Mouse (Mus musculus): ENCODE measurements around the gene Gm4881.

Gene Gm4881

GRCm38 (mm10) chr7:24954450-24954849 lies 10.2 kb upstream of the Gm4881 start:
- DNase-seq (ENCODE audit: low spot score in 2 of 2) = no peak

DNA sequence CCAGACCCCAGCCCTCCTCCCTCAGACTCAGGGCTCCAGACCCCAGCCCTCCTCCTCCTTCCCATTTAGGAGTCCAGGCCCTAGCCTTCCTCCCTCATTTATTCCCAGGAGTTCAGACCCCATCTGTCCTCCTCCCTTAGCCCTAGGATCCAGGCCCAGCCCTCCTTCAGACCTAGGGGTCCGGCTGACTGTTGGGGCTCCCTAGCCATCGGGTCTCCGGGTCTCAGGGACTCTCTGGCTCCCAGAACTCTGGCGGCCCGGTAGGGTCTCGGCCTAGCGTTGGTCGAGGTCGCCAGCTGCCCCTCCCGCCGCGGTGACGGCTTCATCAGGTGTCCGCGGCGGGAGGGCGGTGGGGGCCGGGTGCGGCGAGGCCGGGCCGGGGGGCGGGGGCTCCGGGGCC lies 9.7 kb upstream of the Gm4881 start:
- DNase-seq (ENCODE audit: low spot score in 2 of 2) = no peak

DNA sequence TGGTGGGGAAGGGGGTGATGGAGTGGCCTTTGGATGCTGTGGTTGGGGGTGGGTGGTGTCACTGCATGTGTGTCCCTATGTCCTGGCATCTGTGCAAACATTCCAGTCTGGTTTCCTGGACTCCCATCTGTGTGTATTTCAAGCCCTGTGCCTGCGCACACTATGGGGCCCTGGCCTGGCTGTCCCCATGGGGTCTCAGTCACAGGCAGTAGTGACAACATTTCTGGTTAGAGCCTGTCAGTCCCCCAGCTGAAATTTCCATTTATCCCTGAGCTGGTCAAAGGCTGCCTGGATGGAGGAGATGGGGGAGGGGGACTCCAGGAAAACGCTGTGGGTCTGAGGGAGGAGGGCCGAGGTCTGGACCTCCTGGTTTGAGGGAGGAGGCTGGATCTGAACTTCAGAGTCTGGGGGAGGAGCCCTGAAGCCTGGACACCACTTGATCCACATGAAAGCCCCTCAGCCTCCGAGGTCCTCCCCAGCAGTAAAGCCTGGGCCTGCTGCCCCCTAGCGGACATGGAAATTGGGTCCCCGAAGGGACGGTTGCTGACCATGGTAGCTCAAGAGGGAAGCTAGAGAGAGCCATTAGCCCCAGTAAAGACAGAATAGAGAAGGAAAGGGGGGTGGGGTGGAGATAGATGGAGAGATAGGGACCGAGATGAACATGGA lies 5.8 kb upstream of the Gm4881 start:
- DNase-seq (ENCODE audit: low spot score in 2 of 2) = peak; percentile 35

DNA sequence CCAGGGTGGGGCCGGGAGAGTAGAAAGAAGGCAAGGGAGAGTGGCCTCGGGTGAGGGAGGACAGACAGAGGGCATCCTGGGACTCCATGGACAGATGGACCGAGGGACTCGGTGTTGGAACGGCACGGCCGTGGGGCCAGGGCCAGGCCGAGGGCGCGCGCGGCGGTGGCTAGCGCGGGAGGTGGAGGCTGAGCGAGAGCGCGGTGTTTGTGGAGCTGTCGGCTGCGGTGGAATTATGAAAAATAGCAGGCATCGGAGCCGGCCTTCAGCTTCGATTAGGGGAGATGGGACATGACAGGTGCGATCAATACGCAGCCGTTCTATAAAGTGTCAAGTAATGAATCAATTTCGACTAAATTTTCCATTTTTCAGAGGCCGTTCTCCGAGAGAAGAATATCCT lies 4.5 kb upstream of the Gm4881 start:
- DNase-seq (ENCODE audit: low spot score in 2 of 2) = no peak

DNA sequence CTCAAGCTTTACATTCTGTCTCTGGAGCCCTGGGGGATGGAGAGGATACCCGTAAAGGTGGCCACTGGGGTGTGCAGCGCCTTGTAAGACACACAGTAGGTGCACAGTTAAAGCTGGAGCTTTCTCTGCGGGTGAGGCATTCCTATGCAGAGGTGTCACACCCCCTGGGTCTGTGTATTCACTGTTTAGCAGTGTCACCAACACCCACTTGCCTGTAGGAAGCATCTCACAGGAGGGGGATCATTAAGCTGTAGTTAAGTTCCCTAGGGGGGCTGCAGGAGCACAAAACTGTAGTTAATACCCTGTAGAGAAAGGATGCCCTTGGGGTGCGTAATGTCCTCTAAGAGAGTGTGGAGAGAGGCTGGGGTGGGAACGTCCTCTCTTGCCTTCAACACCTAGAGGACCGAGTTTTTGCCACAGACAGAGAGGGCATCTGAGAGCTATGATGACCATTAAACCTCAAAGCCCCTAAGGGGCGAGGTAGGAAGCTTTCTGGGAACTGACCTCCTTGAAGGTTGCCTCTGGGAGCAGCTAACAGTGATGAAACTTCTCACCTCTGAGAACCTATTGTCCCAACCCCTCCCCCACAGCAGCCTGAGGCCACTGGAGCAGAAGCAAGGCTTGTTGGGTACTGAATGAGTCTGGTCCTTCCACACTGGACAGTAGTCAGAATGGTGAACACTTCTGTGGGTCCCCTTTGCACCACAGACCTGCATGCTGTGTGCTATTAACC lies 3.2 kb upstream of the Gm4881 start:
- no peak for DNase-seq (ENCODE audit: low spot score in 2 of 2)

GRCm38 (mm10) chr7:24943641-24944040 lies 653 bp downstream of the Gm4881 start:
- DNase-seq (ENCODE audit: low spot score in 2 of 2) = no peak

GRCm38 (mm10) chr7:24931651-24932050 lies 12.6 kb downstream of the Gm4881 start:
- no peak for DNase-seq (ENCODE audit: low spot score in 2 of 2)

DNA sequence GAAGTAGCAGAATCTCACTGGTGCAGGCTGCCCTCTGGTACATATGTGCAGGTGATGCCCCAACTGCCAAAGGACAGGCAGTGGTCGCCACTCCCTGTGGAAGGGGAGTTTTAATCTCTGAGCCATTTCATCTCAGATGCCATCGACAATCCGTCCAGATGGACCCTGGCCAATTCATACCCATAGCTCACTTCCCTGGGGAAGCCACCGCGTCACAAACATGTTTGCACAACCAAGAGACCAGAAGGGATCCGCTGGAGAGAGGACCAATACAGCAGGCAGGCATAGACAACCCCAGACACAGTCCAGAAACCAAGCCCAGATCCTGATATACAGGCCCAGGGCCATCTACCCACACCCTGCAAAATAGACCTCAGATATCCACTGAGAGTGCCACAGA lies 13.8 kb downstream of the Gm4881 start:
- DNase-seq (ENCODE audit: low spot score in 2 of 2) = no peak

DNA sequence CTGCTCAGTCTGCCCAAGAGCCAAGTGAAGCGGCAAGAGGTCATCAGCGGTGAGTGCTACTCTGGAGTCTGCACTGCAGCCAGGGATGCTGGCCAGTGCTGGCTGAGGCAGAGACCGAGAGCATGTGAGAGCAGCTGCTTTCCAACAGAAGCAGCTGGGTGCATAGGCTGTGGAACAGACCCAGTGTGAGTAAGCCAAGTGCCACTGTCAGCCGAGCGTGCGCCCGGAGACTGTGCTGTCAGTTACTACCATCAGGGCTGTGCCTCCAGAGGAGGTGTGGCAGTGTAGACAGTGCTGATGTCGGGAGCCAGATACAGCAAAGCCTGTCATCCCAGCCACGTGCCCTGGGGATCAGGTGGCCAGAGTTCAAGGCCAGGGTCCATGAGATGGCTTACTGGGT lies 24.6 kb downstream of the Gm4881 start:
- peak; percentile 79 to 80 for DNase-seq (ENCODE audit: low spot score in 2 of 2)

GRCm38 (mm10) chr7:24918763-24919323 lies 25.5 kb downstream of the Gm4881 start:
- DNase-seq (ENCODE audit: low spot score in 2 of 2) = no peak

- DNase-seq (ENCODE audit: low spot score in 2 of 2) = no peak
These were observed 31.8 kb downstream of the Gm4881 start for GRCm38 (mm10) chr7:24912480-24912879.

- no peak for DNase-seq (ENCODE audit: low spot score in 2 of 2)
These were observed 37.0 kb downstream of the Gm4881 start for GRCm38 (mm10) chr7:24907211-24907748.

DNA sequence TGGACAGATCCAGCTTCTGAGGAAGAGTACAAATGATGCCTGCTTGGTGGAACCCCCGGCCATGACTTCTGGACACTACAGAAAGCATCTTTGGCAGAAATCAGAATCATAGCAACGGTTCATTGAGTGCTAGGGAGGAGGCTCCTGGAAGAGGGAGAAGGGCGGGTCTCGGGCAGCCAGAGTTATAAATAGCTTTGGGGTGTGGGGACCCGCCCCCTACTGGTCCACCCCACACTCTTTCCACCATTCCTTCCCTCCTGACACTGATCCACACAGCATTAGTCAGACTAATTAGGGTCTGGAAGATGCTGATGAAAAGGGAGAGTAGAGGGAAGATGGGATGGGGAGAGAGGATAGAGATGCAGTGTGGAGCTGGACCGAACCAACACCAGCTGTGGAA lies 37.7 kb downstream of the Gm4881 start:
- DNase-seq (ENCODE audit: low spot score in 2 of 2) = no peak

GRCm38 (mm10) chr7:24904936-24905335 lies 39.4 kb downstream of the Gm4881 start:
- DNase-seq (ENCODE audit: low spot score in 2 of 2) = no peak

DNA sequence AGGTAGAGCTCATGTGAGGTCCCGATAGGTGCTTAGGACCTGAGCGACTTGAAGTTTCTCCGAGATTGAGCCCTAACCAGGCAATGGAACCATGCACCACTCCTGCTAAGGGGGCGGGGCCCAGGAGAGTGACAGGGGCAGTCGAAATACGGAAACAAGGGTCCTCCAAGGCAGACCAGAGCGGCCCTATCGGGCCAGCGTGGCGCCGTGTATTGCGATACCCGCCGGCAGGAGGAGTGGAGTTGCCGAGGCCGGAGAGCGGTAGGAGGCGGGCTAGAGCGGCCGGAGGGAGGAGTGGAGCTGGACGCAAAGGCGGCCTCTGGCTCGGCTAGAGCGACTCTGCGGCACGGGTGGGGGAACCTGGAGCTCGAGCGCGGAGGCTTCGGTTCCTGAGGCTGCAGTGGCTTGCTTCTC lies 40.2 kb downstream of the Gm4881 start:
- peak; percentile 98 for DNase-seq (ENCODE audit: low spot score in 2 of 2)

DNA sequence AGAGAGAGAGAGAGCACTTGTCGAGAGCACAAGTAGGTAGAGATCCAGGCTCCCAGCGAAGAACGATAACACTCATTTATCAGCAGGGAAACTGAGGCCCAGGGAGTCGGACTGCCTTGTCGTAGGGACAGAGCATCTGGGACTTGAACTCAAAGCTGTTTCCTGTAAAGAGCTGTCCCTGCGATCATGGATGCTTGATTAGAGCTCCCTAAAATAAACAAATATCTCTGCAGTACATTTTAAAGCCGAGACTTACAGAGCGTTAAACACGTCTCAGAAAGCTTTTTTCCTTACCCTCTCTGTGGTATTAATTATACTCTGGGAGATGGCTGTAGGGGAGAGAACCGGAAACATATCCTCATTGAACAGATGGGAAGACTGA lies 40.9 kb downstream of the Gm4881 start:
- DNase-seq (ENCODE audit: low spot score in 2 of 2) = no peak

DNA sequence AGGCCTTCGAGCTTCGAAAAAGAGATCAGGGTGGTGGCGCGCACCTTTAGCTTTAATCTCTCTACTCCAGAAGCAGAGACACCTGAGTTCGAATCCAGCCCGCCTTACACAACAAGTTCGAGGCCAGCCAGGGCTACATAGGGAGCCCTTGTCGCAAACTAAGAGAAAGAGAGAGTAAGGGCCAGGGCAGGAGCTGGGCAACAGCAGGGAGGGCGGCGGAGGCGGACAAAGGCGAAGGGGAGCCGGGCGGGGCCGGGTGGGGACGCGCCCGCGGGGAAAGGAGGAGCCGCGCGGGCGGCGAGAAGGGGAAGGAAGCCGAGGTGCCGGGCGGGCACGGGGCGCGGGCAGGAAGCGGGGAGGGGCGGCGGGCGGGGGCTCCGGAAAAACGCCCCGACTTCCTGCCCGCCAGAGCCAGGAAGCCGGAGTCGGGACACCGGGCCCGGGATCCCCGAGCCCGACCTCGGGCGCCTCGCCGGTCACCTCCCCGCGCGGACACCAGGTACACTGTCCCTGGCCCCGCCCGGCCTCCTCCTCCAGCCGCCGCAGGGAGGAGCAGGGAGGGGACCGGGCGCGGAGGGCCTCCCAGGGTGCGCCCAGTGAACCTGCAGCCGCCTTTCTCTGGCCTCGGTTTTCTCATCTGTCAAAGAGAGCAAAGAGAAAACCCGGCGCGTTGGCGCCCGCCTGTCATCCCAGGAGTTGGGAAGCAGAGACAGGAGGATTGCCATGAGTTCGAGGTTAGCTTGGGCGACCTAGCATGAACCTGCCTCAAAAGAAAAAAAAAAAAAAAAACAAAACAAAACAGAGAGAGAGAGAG lies 41.5 kb downstream of the Gm4881 start, which contains the start of gene Arhgef1:
Gene Arhgef1 (plus strand): TSS at position 283 of the 814 bp plus-strand sequence.
- DNase-seq (ENCODE audit: low spot score in 2 of 2) = peak; percentile 69 to 78

DNA sequence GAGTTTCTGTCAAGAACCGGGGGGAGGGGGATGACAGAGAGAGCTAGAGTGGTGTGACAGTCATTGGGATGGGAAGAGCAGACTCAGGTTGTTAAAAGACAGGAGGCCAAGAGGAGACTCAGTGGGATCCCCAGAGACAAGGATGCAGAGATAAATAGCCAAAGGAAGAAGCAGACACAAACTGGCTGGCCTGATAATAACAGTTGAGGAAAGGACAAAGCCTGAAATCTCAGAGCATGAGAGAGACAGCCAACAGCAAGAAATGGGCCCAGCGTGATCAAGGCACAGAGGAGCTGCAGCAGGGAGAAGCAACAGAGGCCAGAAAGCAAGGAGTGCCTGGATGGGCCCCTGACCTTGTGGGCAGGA lies 42.0 kb downstream of the Gm4881 start:
- no peak for DNase-seq (ENCODE audit: low spot score in 2 of 2)

DNA sequence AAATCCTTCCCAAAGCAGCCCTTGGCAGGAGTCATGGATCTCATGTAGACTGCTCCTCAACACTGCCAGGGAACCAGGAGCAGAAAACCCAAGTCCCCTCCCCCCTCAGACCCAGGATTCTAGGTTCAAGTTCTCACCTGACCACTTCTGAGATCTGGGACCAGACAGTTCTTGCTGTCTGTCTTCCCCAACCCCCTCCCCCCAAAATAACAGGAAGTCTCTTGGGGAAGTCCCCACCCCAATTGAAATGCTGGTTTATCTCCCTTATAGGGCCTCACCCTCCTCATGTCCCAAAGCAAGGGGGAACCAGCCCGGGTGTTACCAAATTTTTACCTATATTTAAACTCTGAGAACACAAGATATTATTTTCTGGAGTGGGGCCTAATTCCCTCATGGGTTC lies 42.5 kb downstream of the Gm4881 start:
- DNase-seq (ENCODE audit: low spot score in 2 of 2) = no peak

DNA sequence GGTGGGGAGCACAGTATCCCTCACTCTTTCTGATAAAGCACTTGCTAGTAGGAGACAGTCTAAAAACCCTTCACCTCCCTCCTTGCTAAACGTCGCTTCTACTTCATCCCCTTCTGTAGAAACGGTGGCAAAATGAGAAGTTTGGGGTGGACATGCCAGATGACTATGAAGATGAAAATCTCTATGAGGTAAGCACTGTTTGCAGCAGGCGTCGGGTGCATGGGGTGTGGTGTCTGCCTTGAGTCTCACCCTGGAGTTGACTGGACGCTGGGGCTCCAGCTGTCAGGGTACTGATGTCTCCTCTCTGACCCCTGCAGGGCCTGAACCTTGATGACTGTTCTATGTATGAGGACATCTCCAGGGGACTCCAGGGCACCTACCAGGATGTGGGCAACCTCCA lies 43.2 kb downstream of the Gm4881 start:
- no peak for DNase-seq (ENCODE audit: low spot score in 2 of 2)

GRCm38 (mm10) chr7:24897959-24898358 lies 46.3 kb downstream of the Gm4881 start:
- DNase-seq (ENCODE audit: low spot score in 2 of 2) = no peak

GRCm38 (mm10) chr7:24897224-24897623 lies 47.1 kb downstream of the Gm4881 start, which contains the start of gene Cd79a:
Gene Cd79a, plus strand, starts transcription at chr7:24897381.
- peak in 1 of 2 experiments; percentile 23 for DNase-seq (ENCODE audit: low spot score in 2 of 2)

All from heart, adult 9 months (tissue).